Mouse (Mus musculus): ENCODE results near the gene Aqp5.

The Aqp5 gene

DNA sequence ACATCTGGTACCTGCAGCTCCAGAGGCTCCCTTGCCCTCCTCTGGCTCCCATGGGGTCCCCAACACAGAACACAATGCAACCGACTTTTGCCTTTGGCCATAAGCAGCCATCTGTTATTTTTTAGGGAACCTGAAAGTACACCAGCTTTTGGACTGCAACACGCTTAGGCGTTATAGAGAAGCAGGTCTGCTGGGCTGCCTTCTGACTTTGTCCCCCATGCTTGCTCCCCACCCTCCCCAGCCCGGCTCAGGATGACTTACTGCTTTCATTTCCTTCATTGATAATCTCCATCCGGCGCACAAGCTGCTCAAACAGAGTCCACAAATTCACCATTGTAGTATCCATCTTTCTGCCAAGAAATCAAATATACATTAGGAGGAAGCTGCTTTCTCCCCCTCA is 52.0 kb downstream of the Aqp5 start:
- no peak for DNase-seq

DNA sequence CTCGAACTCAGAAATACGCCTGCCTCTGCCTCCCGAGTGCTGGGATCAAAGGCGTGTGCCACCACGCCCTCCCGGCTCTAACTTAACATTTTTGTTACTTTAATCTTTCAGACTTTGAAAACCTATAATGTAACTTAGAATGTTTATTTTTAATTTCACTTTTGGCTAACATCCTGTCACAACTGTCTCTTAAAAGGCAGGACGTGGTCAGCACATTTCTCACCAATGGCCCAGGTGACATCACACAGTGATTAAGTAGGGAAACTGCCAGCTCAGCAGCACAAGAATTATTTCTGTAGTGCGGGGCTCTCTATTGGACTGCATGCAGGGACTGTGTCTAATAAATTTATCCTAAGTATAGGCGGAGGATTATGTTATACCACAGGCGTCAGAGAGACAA is 53.2 kb downstream of the Aqp5 start:
- no peak for DNase-seq
